Mouse (Mus musculus) hindbrain, embryonic 15.5 days (tissue): ENCODE data around the gene Ccdc136. TPM values are rescaled to one million over a fixed set of nuclear protein-coding genes. Genes with fewer than 3 reads are reported as not detected.
A peak's percentile ranks its signal among the peaks of the same experiment; 100 is the strongest.
"Not testable (repeated sequence)": the region's sequence is repeated elsewhere in the genome, so short reads cannot be mapped to it uniquely, and the experiment has no call there.

ENCODE experiments used
- ATAC-seq: fragments of 200-750 bp; cut with Nextera tagmentation; 2 replicates; pipeline ENCODE4 v1.8.0; 2017; ENCODE audit warnings: low read depth, moderate number of reproducible peaks, moderate TSS enrichment; ENCODE audit not compliant: low FRiP score
- H3K27ac ChIP-seq: fragments of 300-500 bp; sonication (generic); replicated peaks from 2 replicates; pipeline ENCODE4 v1.5.1; 2015; ENCODE audit warnings: mild to moderate bottlenecking, inconsistent platforms
- H3K27me3 ChIP-seq: fragments of 300-500 bp; sonication (generic); 2 replicates; pipeline ENCODE4 v1.6.1; 2015; ENCODE audit warnings: control low read depth, inconsistent platforms
- H3K36me3 ChIP-seq: fragments of 300-500 bp; sonication (generic); 2 replicates; pipeline ENCODE4 v1.6.1; 2015; ENCODE audit warnings: control low read depth, inconsistent platforms
- H3K4me1 ChIP-seq: fragments of 300-500 bp; sonication (generic); replicated peaks from 2 replicates; pipeline ENCODE4 v1.6.1; 2015; ENCODE audit warnings: control low read depth, inconsistent platforms
- H3K4me2 ChIP-seq: fragments of 300-500 bp; sonication (generic); 2 replicates; pipeline ENCODE4 v1.6.1; 2015; ENCODE audit warnings: moderate library complexity, mild to moderate bottlenecking, inconsistent platforms
- H3K4me3 ChIP-seq: fragments of 300-500 bp; sonication (generic); 2 replicates; pipeline ENCODE4 v1.5.1; 2015; ENCODE audit warnings: mild to moderate bottlenecking, inconsistent platforms
- H3K9ac ChIP-seq: fragments of 300-500 bp; sonication (generic); 2 replicates; pipeline ENCODE4 v1.6.1; 2015; ENCODE audit warnings: inconsistent platforms
- H3K9me3 ChIP-seq: fragments of 300-500 bp; sonication (generic); 2 replicates; pipeline ENCODE4 v1.6.1; 2016; ENCODE audit warnings: control low read depth, inconsistent platforms
- WGBS: fragments of 180-500 bp; shearing (Covaris S2); methylation state at CpG from one replicate; pipeline ENCODE4 v1.1.7; 2015; 5-methylcytosine and 5-hydroxymethylcytosine counted together
- polyA plus RNA-seq: library from polyadenylated mRNA; unstranded; fragments of >200 nt; fragmentation: Nextera tagmentation; extraction: Ambion mirVana; gene quantifications from 2 replicates; pipeline ENCODE4 v1.2.1, GENCODE M21; 2015

Ccdc136 gene
- polyA plus RNA-seq, 1 experiment from 2014 or later, result 52.6 TPM

GRCm38 (mm10) chr6:29365277-29365676 lies 30.8 kb upstream of the Ccdc136 start:
- no peak overlapping the region for H3K4me2 ChIP-seq
- H3K4me1 ChIP-seq, result peaks cover 7% of the 10 kb centered on the region; the same call in 1 of the 2 replicates
- H3K27me3 ChIP-seq, result no peaks in the 10 kb centered on the region
- H3K9me3 ChIP-seq, result no peaks in the 10 kb centered on the region
- no peak for ATAC-seq
- no peak overlapping the region for H3K27ac ChIP-seq
- no peak overlapping the region for H3K4me3 ChIP-seq
- H3K36me3 ChIP-seq, result peaks cover 25% of the 10 kb centered on the region
- WGBS, result 93% methylated on average over 1 of the region's 1 CpGs
- H3K9ac ChIP-seq, result no peak overlapping the region

- 90% methylated on average over 4 of the region's 4 CpGs for WGBS
- H3K27ac ChIP-seq, result no peak overlapping the region
- no peaks in the 10 kb centered on the region for H3K4me1 ChIP-seq
- no peaks in the 10 kb centered on the region for H3K9me3 ChIP-seq
- H3K4me2 ChIP-seq, result no peak overlapping the region
- H3K27me3 ChIP-seq, result no peaks in the 10 kb centered on the region
- no peak overlapping the region for H3K4me3 ChIP-seq
- peaks cover 45% of the 10 kb centered on the region for H3K36me3 ChIP-seq
- no peak for ATAC-seq
- no peak overlapping the region for H3K9ac ChIP-seq
These were observed 18.7 kb upstream of the Ccdc136 start for GRCm38 (mm10) chr6:29377386-29377785.

GRCm38 (mm10) chr6:29378678-29379077 lies 17.4 kb upstream of the Ccdc136 start:
- Histone ChIP-seq H3K9me3 (no peaks in the 10 kb centered on the region), H3K9ac (no peak overlapping the region), H3K36me3 (peaks cover 35% of the 10 kb centered on the region)

DNA sequence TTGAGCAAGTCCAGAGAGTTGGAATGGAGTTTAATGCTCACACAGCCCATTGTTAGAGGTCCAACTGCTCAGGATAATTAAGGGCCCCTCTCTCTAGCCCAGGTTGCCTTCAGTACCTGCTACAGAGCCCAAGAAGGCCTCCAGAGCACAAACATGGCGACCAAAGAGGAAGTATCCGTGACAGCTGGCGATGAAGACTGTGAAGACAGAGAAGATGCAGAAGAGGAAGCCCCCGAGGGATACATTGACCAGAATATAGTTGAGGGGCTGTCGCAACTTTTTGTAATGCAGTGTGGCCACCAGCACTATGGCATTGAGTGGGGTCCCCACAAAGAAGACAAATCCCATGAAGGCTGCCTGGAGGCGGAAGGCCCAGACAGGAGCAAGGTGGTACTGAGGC lies 16.2 kb upstream of the Ccdc136 start:
- no peaks in the 10 kb centered on the region for H3K9me3 ChIP-seq
- H3K4me2 ChIP-seq, result no peak overlapping the region
- H3K36me3 ChIP-seq, result peaks cover 25% of the 10 kb centered on the region
- no peak overlapping the region for H3K4me3 ChIP-seq
- no peaks in the 10 kb centered on the region for H3K4me1 ChIP-seq
- H3K27ac ChIP-seq, result no peak overlapping the region
- no peak for ATAC-seq
- WGBS, result 98% methylated on average over 6 of the region's 6 CpGs
- no peak overlapping the region for H3K9ac ChIP-seq
- no peaks in the 10 kb centered on the region for H3K27me3 ChIP-seq

More at GRCm38 (mm10) chr6:29378678-29379077, 17.4 kb upstream of the Ccdc136 start:
- 96% methylated on average over 10 of the region's 10 CpGs for WGBS
- no peak for ATAC-seq
- Histone ChIP-seq H3K4me1 (no peaks in the 10 kb centered on the region), H3K27ac (no peak overlapping the region), H3K27me3 (no peaks in the 10 kb centered on the region), H3K4me2 (no peak overlapping the region), H3K4me3 (no peak overlapping the region)

- no peak for ATAC-seq
- Histone ChIP-seq H3K9me3 (no peaks in the 10 kb centered on the region), H3K4me2 (no peak overlapping the region), H3K9ac (no peak overlapping the region), H3K4me1 (0 out of 2 replicates have a peak, but pooled peaks cover under 1% of the 10 kb centered on the region), H3K4me3 (no peak overlapping the region), H3K27me3 (no peaks in the 10 kb centered on the region), H3K36me3 (peaks cover 1% of the 10 kb centered on the region; the same call in 1 of the 2 replicates), H3K27ac (no peak overlapping the region)
- 43% methylated on average over 2 of the region's 2 CpGs for WGBS
These were observed 13.7 kb upstream of the Ccdc136 start for GRCm38 (mm10) chr6:29382442-29382841.

DNA sequence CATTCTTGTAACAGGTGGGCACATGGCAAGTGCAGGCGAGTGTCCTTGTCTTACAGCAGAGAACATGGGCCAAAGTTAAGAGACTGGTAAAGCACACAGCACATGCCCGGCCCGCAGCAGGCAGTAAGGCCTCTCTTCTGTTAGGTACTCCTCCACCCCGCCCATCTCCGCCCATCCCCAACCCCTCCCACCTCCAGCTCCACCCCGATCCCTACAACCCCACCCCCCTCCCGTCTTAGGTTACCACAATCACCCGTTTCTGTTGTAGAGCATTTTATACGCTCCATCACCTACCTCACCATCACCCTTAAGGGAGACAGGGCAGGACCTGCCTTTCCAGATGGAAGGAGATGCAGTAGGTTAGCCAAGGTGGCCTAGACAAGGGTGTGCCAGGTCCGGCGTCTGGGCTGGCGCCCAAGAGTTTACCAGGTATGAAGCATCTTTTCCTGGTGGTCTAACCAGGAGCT lies 8.0 kb upstream of the Ccdc136 start, which contains the start of gene Opn1sw:
TSS of gene Opn1sw (minus strand) at position 417 of the 467 bp plus-strand sequence.
- Histone ChIP-seq H3K4me2 (peak within 1 kb of the TSS; percentile 34), H3K9ac (no peak within 1 kb of the TSS), H3K27me3 (no peaks in the 10 kb centered on the region), H3K4me1 (peaks cover 13% of the 10 kb centered on the region; the same call in 1 of the 2 replicates), H3K9me3 (no peaks in the 10 kb centered on the region), H3K4me3 (0 out of 2 replicates have a peak within 1 kb of the TSS, but pooled peaks have one; percentile 14), H3K27ac (no peak within 1 kb of the TSS; the same call in 1 of the 2 replicates), H3K36me3 (no peaks in the 10 kb centered on the region)
- ATAC-seq, result peak; percentile 61
- 6% methylated on average over 12 of the region's 12 CpGs for WGBS

DNA sequence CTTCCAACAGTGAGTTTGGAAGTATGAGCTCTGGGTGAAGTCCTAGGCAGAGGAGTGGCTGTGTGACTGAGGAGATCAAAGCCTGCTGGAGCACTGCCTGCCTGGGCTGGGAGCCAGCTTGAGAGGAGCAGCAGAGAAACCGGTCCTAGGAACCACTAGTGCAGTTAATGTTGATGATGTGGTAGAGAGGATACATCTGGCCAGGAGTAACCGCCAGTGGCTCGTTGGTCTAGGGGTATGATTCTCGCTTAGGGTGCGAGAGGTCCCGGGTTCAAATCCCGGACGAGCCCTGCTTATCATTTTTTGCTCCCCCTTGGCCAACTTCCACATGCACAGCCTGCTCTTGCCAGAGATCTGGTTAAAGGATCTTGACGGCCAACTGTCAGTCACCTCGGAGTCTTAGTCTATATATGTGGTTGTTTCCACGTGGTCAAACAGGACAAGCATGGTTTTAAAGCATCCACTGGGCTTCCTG lies 7.5 kb upstream of the Ccdc136 start:
- Histone ChIP-seq H3K4me1 (peaks cover 13% of the 10 kb centered on the region; the same call in 1 of the 2 replicates), H3K27ac (no peak overlapping the region; the same call in 1 of the 2 replicates), H3K9me3 (no peaks in the 10 kb centered on the region), H3K4me2 (peak overlapping the region; percentile 34), H3K27me3 (no peaks in the 10 kb centered on the region), H3K4me3 (no peak overlapping the region), H3K36me3 (no peaks in the 10 kb centered on the region), H3K9ac (no peak overlapping the region)
- WGBS, result 16% methylated on average over 11 of the region's 11 CpGs
- peak; percentile 88 for ATAC-seq

DNA sequence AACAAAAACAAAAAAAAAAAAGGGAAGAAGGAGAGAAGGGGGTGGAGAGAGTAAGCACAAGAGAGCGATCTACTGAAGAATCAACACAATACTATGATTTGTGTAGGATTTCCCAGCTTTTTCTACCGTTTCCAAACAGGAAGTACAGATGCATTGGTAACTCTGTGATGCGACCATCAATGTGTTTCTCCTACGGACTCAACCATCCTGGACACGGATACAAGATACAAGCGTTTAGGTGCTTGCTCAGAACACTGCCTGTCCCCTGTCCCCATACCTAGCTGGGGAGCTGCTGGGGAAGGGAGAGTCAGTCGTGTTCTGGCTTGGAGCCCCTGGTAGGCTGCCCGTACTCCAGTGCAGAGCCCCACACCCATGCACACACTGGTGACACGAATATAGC lies 6.7 kb upstream of the Ccdc136 start:
- Histone ChIP-seq H3K4me1 (peaks cover 13% of the 10 kb centered on the region; the same call in 1 of the 2 replicates), H3K36me3 (no peaks in the 10 kb centered on the region), H3K4me2 (no peak overlapping the region), H3K9me3 (no peaks in the 10 kb centered on the region), H3K9ac (no peak overlapping the region), H3K27ac (no peak overlapping the region), H3K27me3 (peaks cover 1% of the 10 kb centered on the region; the same call in 1 of the 2 replicates), H3K4me3 (no peak overlapping the region)
- 57% methylated on average over 9 of the region's 9 CpGs for WGBS
- ATAC-seq, result no peak

DNA sequence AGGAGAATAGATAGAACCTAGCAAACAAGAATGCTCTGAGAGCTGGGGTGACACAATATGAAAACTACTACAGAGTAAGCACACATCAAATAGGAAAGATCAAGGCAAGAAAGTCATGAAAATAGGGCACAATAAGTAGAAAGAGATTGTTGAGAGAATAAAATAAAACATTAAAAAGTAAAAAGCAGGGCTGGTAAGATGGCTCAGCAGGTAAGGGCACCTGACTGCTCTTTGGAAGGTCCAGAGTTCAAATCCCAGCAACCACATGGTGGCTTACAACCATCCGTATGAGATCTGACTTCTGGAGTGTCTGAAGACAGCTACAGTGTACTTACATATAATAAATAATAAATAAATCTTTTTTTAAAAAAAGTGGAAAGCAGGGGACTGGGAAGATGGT lies 5.6 kb upstream of the Ccdc136 start:
- H3K4me1 ChIP-seq, result peaks cover 16% of the 10 kb centered on the region
- not testable (repeated sequence) for H3K27ac ChIP-seq, H3K9me3 ChIP-seq, H3K9ac ChIP-seq, H3K27me3 ChIP-seq, H3K4me2 ChIP-seq, H3K36me3 ChIP-seq, H3K4me3 ChIP-seq, ATAC-seq
- 83% methylated on average over 1 of the region's 1 CpGs for WGBS

GRCm38 (mm10) chr6:29391241-29391640 lies 4.9 kb upstream of the Ccdc136 start:
- H3K9ac ChIP-seq, ATAC-seq, H3K27me3 ChIP-seq, H3K27ac ChIP-seq, H3K4me3 ChIP-seq, H3K36me3 ChIP-seq, H3K9me3 ChIP-seq, H3K4me2 ChIP-seq: not testable (repeated sequence)
- 77% methylated on average over 8 of the region's 8 CpGs for WGBS
- peaks cover 21% of the 10 kb centered on the region for H3K4me1 ChIP-seq

- Histone ChIP-seq H3K9me3 (no peaks in the 10 kb centered on the region), H3K27me3 (peaks cover 3% of the 10 kb centered on the region; the same call in 1 of the 2 replicates), H3K4me3 (no peak overlapping the region), H3K4me2 (no peak overlapping the region), H3K36me3 (no peaks in the 10 kb centered on the region), H3K9ac (no peak overlapping the region), H3K27ac (no peak overlapping the region), H3K4me1 (peaks cover 21% of the 10 kb centered on the region)
- 71% methylated on average over 4 of the region's 4 CpGs for WGBS
- no peak for ATAC-seq
These were observed 4.3 kb upstream of the Ccdc136 start for GRCm38 (mm10) chr6:29391802-29392201.

- H3K27ac ChIP-seq, result no peak overlapping the region
- H3K27me3 ChIP-seq, result peaks cover 3% of the 10 kb centered on the region; the same call in 1 of the 2 replicates
- WGBS, result 60% methylated on average over 1 of the region's 1 CpGs
- H3K4me2 ChIP-seq, result no peak overlapping the region
- no peaks in the 10 kb centered on the region for H3K9me3 ChIP-seq
- no peak overlapping the region for H3K4me3 ChIP-seq
- no peak for ATAC-seq
- no peak overlapping the region for H3K9ac ChIP-seq
- no peaks in the 10 kb centered on the region for H3K36me3 ChIP-seq
- peaks cover 17% of the 10 kb centered on the region for H3K4me1 ChIP-seq
These were observed 1.8 kb upstream of the Ccdc136 start for GRCm38 (mm10) chr6:29394286-29394685.
